Mouse (Mus musculus) heart, postnatal 0 days (tissue): ENCODE measurements around the gene Ccnd3. TPM values are rescaled to one million over a fixed set of nuclear protein-coding genes. Genes with fewer than 3 reads are reported as not detected.
A peak's percentile ranks its signal among the peaks of the same experiment; 100 is the strongest.

Source experiments
- ATAC-seq: fragments of 200-750 bp; cut with Nextera tagmentation; 2 replicates; pipeline ENCODE4 v1.8.0; 2017; ENCODE audit warnings: low read depth, moderate number of reproducible peaks, moderate library complexity; ENCODE audit not compliant: insufficient read depth
- DNase-seq: peaks from one replicate; pipeline ENCODE4 v3.0.0-alpha.2; 2016; ENCODE audit warnings: low spot score
- H3K27ac ChIP-seq: fragments of 300-500 bp; sonication (generic); 2 replicates; pipeline ENCODE4 v1.5.1; 2014; ENCODE audit warnings: low read depth, mild to moderate bottlenecking
- H3K27me3 ChIP-seq: fragments of 300-500 bp; sonication (generic); 2 replicates; pipeline ENCODE4 v1.6.1; 2014; ENCODE audit warnings: low read length, mixed read lengths; ENCODE audit not compliant: control insufficient read depth, insufficient read depth
- H3K36me3 ChIP-seq: fragments of 300-500 bp; sonication (generic); replicated peaks from 2 replicates; pipeline ENCODE4 v1.6.1; 2014; ENCODE audit warnings: low read length, mixed read lengths; ENCODE audit not compliant: control insufficient read depth, insufficient read depth
- H3K4me1 ChIP-seq: fragments of 300-500 bp; sonication (generic); 2 replicates; pipeline ENCODE4 v1.6.1; 2014; ENCODE audit warnings: antibody characterized with exemption; ENCODE audit not compliant: control insufficient read depth, insufficient read depth
- H3K4me2 ChIP-seq: fragments of 300-500 bp; sonication (generic); 2 replicates; pipeline ENCODE4 v1.6.1; 2014; ENCODE audit warnings: low read depth, mild to moderate bottlenecking, low read length, moderate library complexity
- H3K4me3 ChIP-seq: fragments of 300-500 bp; sonication (generic); 2 replicates; pipeline ENCODE4 v1.5.1; 2014; ENCODE audit warnings: low read depth, low read length
- H3K9ac ChIP-seq: fragments of 300-500 bp; sonication (generic); replicated peaks from 2 replicates; pipeline ENCODE4 v1.6.1; 2014; ENCODE audit warnings: low read depth, low read length, mixed read lengths
- H3K9me3 ChIP-seq: fragments of 300-500 bp; sonication (generic); replicated peaks from 2 replicates; pipeline ENCODE4 v1.6.1; 2016; ENCODE audit warnings: low read length; ENCODE audit not compliant: control insufficient read depth
- CTCF ChIP-seq: IDR thresholded peaks from 2 replicates; pipeline ENCODE4 v1.5.1; 2016; ENCODE audit warnings: antibody characterized with exemption, control low read depth, low read depth
- EP300 ChIP-seq: IDR thresholded peaks from 2 replicates; pipeline ENCODE4 v1.6.1; 2016; ENCODE audit warnings: antibody characterized with exemption, low read depth
- WGBS: fragments of 180-500 bp; shearing (Covaris S2); extraction: QIAGEN DNeasy Blood & Tissue Kit; methylation state at CpG from one replicate; pipeline ENCODE4 v1.1.7; 2014; 5-methylcytosine and 5-hydroxymethylcytosine counted together
- polyA plus RNA-seq: library from polyadenylated mRNA; unstranded; fragments of >200 nt; fragmentation: Nextera tagmentation; extraction: Ambion mirVana; gene quantifications from 2 replicates; pipeline ENCODE4 v1.2.1, GENCODE M21; 2015
- total RNA-seq: library from RNA; depleted of rRNA; stranded (reverse); fragments of >200 nt; gene quantifications from 2 replicates; pipeline ENCODE4 v1.2.3, GENCODE M21; 2014; ENCODE audit warnings: low replicate concordance

Gene Ccnd3
- total and polyA plus RNA-seq, 2 experiments from 2014 or later: 180 to 231 TPM

DNA sequence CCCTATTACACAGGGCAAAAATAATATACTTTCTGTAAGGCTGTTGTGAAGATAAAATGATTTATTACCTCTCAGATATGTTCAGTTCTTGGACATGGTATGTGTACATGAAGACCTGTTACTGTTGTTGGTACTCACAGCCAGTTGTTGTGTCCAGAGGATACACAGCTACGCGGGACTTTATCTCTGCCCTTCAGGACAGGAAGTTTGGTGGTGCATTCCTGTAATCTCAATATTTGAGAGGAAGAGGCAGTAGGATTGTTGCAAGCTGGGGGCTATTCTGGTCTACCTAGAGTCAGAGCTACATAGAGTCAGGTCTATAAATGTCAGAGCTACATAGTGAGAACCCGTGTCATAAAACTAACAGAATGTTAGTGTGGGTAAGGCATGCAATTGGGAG is 86.2 kb downstream of the Ccnd3 start:
- TF ChIP-seq EP300: no peak
- TF ChIP-seq CTCF: no peak
- DNase-seq (no peak), ATAC-seq (no peak)
- no peaks in the 10 kb centered on the region for H3K9me3 ChIP-seq
- no peaks in the 10 kb centered on the region for H3K27me3 ChIP-seq
- no peaks in the 10 kb centered on the region for H3K36me3 ChIP-seq
- peaks cover 16% of the 10 kb centered on the region for H3K4me1 ChIP-seq
- no peak overlapping the region for H3K4me2 ChIP-seq
- no peak overlapping the region for H3K27ac ChIP-seq
- H3K9ac ChIP-seq: no peak overlapping the region
- no peak overlapping the region for H3K4me3 ChIP-seq
- WGBS: 42% methylated on average over 3 of the region's 3 CpGs

DNA sequence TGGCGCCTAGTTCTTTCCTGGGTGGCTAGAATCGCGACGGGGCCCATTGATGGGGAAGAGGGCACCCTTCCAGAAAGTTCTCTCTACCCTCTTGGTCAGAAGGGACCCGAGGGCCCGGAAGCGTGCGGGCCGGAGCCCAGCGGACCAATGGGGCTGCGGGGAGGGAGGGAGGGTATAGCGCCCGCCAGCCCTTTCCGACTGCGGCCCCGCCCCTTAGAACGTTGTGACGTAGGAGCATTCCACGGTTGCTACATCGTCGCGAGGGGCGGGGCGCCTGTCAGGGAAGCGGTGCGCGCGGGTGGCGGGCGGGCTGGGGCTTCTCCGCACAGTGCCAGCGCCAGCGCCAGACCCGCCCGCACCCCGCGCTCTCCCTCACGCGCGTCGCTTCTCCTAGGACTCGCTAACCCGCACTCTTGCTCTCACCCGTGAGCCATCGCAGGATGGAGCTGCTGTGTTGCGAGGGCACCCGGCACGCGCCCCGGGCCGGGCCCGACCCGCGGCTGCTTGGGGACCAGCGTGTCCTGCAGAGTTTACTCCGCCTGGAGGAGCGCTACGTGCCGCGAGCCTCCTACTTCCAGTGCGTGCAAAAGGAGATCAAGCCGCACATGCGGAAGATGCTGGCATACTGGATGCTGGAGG is 88.5 kb downstream of the Ccnd3 start:
- peak overlapping the region; percentile 94 for H3K27ac ChIP-seq
- peak overlapping the region; percentile 85 for H3K9ac ChIP-seq
- H3K4me1 ChIP-seq: peaks cover 33% of the 10 kb centered on the region
- peak overlapping the region; percentile 72 for H3K4me3 ChIP-seq
- H3K36me3 ChIP-seq: peaks cover 9% of the 10 kb centered on the region; the same call in 1 of the 2 replicates
- ATAC-seq (peak; percentile 91), DNase-seq (peak; percentile 96)
- TF ChIP-seq CTCF (no peak), EP300 (no peak)
- H3K4me2 ChIP-seq: peak overlapping the region; percentile 92
- no peaks in the 10 kb centered on the region for H3K9me3 ChIP-seq
- WGBS: under 1% methylated on average over 63 of the region's 63 CpGs
- no peaks in the 10 kb centered on the region for H3K27me3 ChIP-seq

DNA sequence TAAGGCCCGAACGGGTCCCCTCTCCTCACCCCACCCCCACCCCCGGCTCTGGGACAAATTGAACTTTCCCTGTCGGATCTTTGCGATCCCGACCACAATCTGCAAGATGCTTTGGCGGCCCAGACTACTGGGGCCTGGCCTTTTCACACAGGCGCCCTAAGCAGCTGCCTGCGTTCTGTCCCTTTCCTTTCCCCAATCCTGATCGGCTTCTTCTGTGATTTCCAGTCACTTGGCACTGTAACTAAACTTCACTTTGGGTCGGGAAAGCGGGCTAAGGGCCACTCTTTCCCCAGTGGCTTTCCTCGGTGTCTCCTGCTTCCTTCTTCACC is 89.0 kb downstream of the Ccnd3 start:
- ATAC-seq: no peak
- Histone ChIP-seq H3K9ac (peak overlapping the region; percentile 85), H3K27me3 (no peaks in the 10 kb centered on the region), H3K9me3 (no peaks in the 10 kb centered on the region), H3K4me2 (peak overlapping the region; percentile 92), H3K4me1 (peaks cover 33% of the 10 kb centered on the region), H3K27ac (peak overlapping the region; percentile 94), H3K36me3 (peaks cover 14% of the 10 kb centered on the region), H3K4me3 (peak overlapping the region; percentile 72)
- DNase-seq: no peak
- TF ChIP-seq EP300 (no peak), CTCF (no peak)
- WGBS: under 1% methylated on average over 13 of the region's 13 CpGs

DNA sequence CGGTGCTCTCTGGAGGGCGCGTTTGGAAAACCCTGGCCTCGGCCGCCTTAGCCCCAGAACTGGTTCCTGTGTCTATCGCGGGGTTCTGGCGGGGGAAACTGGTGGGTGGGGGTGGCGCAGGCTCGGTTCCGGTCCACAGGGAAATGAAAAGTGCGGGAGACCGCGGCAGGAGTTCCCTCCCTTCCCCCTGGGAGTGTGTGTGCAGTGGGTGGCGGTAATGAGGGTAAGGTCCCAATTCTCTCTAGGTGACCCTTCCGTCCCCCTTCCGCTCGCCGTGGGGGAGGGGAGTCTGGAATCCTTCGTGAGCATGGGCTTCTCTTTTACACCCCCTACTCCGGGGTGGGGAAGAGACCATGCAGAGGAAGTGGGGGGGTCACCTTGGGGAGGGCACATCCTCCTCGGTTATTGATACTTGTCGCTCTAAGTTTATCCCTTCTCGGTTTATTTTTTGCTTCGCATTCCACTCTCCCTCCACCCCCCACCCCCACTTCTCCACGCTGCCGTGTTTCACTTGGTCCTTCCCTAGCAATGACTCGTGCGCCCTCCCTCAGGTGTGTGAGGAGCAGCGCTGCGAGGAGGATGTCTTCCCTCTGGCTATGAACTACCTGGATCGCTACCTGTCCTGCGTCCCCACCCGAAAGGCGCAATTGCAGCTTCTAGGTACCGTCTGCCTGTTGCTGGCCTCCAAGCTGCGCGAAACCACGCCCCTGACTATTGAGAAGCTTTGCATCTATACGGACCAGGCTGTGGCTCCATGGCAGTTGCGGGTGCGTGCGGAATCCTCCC is 89.5 kb downstream of the Ccnd3 start:
- no peaks in the 10 kb centered on the region for H3K9me3 ChIP-seq
- 1% methylated on average over 43 of the region's 43 CpGs for WGBS
- ATAC-seq: no peak
- H3K9ac ChIP-seq: peak overlapping the region; percentile 85
- TF ChIP-seq CTCF (no peak), EP300 (no peak; the same call in 1 of the 2 replicates)
- H3K4me2 ChIP-seq: peak overlapping the region; percentile 92
- H3K4me1 ChIP-seq: peaks cover 33% of the 10 kb centered on the region
- H3K27me3 ChIP-seq: no peaks in the 10 kb centered on the region
- H3K36me3 ChIP-seq: peaks cover 19% of the 10 kb centered on the region
- H3K27ac ChIP-seq: peak overlapping the region; percentile 94
- H3K4me3 ChIP-seq: peak overlapping the region; percentile 72
- peak; percentile 25 for DNase-seq

GRCm38 (mm10) chr17:47594969-47595247 is 90.1 kb downstream of the Ccnd3 start:
- Histone ChIP-seq H3K4me3 (peak overlapping the region; percentile 72), H3K36me3 (peaks cover 24% of the 10 kb centered on the region), H3K9me3 (no peaks in the 10 kb centered on the region), H3K4me2 (peak overlapping the region; percentile 92), H3K9ac (peak overlapping the region; percentile 85), H3K27me3 (no peaks in the 10 kb centered on the region), H3K4me1 (peaks cover 33% of the 10 kb centered on the region), H3K27ac (peak overlapping the region; percentile 94)
- no peak for ATAC-seq
- no peak for DNase-seq
- TF ChIP-seq CTCF: no peak
- no peak for TF ChIP-seq EP300
- 3% methylated on average over 9 of the region's 9 CpGs for WGBS
